Mouse (Mus musculus) olfactory bulb, adult 2 months (tissue): ENCODE data around the gene Ube2u.

Source experiments
- CTCF ChIP-seq: fragments of 200-500 bp; IDR thresholded peaks from 2 replicates; pipeline ENCODE4 v1.5.1; 2012; ENCODE audit warnings: low read depth, mild to moderate bottlenecking, low read length, moderate library complexity; ENCODE audit not compliant: insufficient read depth
- POLR2A ChIP-seq: fragments of 200-500 bp; IDR thresholded peaks from 2 replicates; pipeline ENCODE4 v1.6.1; 2012; ENCODE audit warnings: mild to moderate bottlenecking, low read depth, low read length, moderate library complexity; ENCODE audit not compliant: insufficient read depth

DNA sequence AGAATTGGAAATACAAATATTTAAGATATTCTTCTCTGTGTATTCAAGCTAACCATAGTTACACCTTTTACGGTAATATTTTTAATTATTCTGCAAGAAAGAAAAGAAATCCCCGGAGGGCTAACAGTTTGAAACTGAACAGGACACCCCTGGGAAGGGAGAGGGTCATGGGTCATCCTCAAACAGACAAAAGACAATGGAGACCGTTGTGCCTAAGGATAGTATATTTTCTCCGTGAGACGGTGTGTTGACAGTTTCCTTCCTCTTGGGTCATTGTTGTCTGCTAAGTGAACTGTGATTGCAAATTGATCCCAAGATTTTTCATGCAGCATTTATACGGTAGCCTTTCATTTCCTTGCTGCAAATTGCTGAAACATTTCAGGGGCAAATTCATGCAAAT lies 43.9 kb downstream of the Ube2u start:
- TF ChIP-seq CTCF (no peak), POLR2A (no peak)
